Mouse (Mus musculus) heart, adult 9 months (tissue): ENCODE data around the gene Kcnip1.

Experiments
- DNase-seq, 2 experiments: peaks; one replicate each; pipeline ENCODE4 v3.0.0; 2022; ENCODE audit warnings: low spot score in 2 of 2

Kcnip1 gene

DNA sequence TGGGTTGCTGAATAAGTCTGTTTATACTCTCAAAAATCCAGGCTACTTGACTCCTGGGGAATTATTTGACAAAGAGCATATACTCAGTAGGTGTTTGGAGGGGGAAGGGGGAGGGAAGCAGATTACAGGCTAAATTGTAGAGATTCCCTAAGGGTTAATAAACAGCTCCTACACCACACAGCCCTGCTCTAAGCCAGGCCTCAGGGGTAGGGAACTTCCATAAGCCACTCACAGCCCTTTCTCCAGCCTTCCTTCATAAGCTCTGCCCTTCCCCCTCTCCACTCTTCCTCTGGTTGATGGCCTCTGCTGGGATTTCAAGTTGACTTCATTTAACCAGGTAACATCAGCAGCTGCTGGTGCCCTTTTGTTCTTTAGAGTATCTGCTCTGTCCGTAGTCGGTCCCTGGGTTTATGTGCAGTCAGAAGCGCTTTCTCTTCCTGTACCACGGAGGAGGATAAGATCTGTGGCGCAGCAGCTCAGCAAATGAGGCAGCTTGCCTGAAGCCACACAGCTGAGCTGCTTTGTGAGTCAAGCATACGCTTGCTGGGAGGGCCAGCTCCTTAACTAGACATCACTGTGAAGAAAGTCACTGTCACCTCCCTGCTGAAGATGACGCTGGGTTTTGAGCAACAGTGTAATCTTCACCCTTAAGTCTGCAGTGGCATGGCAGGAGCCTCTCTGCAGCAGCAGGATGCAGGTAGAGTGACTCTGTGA lies 54.2 kb downstream of the Kcnip1 start:
- DNase-seq, result no peak

GRCm38 (mm10) chr11:33937641-33938040 lies 55.3 kb downstream of the Kcnip1 start:
- no peak for DNase-seq

DNA sequence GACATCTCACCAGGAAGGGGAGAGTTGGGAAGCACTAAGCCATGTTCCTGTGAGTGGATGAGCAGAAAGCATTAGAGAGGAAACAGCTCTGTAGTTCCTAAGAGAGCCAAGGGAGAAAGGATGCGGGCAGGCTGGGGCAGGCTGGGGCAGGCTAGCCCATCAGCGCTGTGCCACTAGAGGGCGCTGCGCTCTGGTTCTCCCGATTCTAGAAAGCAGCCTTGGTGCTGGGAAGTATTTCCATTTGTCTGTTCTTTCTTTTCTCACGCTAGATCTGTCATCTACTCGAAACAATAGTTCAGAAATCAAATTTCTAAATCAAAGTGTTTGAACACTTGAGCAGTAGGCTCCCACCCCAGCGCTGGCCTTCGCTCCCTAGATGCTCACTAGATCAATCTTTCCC lies 58.7 kb downstream of the Kcnip1 start:
- no peak for DNase-seq

- DNase-seq, result no peak
Observed at GRCm38 (mm10) chr11:33932386-33933111, 60.4 kb downstream of the Kcnip1 start.

- DNase-seq, result no peak
Observed at GRCm38 (mm10) chr11:33931836-33932385, 61.0 kb downstream of the Kcnip1 start.

GRCm38 (mm10) chr11:33929412-33929811 lies 63.5 kb downstream of the Kcnip1 start:
- no peak for DNase-seq

DNA sequence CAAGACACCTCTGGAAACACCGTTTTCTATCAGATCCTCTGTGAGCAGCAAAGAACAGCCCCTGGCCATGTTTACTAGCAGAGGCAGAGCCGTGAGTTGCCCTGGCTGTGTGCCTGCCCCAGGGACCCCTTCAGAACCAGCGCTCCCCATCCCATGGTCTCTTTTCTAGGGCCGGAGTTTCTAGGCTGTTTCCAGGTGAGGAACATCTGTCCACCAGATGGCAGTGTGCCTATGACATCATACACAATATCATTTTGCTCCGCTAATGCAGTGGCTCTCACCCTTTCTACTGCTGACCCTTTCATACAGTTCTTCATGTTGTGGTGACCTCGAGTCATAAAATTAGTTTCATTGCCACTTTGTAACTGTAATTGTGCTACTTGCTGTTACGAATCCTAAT lies 64.3 kb downstream of the Kcnip1 start:
- no peak for DNase-seq

DNA sequence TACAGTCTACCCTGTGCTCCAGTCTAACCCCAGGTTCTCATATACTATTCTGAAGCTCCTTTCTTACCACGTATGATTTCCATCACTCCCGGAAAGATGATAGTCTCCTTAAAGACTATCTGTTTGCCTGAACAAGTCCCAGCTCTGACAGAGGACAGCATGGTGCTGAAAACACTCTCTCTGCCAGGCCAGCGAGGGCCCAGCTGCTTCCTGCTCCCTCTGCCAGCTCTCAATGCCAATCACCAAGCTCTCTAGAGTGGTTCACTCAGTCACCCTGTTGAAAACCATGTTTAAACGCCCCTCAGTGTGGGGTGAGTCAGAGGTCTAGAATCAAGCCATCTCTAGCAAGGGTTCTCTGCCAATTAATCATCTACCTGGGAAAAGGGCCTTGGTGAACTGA lies 65.1 kb downstream of the Kcnip1 start:
- no peak for DNase-seq

- no peak for DNase-seq
Observed at GRCm38 (mm10) chr11:33927321-33927720, 65.6 kb downstream of the Kcnip1 start.

DNA sequence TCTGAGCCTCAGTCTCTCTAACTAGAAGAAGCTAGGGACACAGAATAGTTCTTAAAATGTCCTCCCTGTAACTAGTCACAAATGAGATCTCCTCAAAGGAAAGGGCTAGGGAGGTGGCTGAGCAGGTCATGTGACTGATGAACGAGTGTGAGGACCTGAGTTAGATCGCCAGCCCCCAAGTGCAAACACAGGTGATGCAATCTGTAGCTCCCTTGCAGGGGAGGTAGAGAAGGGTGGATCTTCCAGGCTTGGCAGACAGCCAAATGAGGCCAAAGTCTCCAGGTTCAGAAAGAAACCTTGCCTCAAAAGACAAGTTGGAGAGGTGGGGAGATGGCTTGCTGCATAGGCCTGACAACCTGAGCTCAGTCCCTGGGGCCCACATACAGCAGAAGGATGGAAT lies 66.4 kb downstream of the Kcnip1 start:
- no peak for DNase-seq

- DNase-seq, result no peak
Observed at GRCm38 (mm10) chr11:33925778-33926177, 67.2 kb downstream of the Kcnip1 start.

DNA sequence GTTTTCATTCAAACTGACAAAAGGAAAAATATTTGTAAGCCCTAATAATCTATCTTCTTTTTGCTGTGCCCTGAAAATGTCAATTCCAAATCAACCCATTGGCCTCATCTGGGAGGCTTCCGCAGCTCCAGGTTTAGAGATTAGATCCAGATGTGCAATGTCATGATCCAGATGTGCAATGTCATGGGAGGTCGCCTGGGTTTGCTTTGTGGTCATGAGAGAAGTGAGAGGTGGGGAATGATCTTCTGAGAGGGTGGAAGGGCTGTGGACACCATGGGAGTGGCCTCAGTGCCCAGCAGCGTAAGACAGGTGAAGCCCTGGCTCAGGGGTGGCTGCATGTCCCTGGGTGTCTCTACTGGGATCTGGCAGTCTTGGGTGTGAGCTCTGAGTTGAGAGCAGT lies 69.9 kb downstream of the Kcnip1 start:
- DNase-seq, result no peak

- DNase-seq, result no peak
Observed at GRCm38 (mm10) chr11:33921451-33921850, 71.5 kb downstream of the Kcnip1 start.

GRCm38 (mm10) chr11:33919826-33920225 lies 73.1 kb downstream of the Kcnip1 start:
- no peak for DNase-seq

GRCm38 (mm10) chr11:33918424-33918823 lies 74.5 kb downstream of the Kcnip1 start:
- no peak for DNase-seq

GRCm38 (mm10) chr11:33917574-33917973 lies 75.4 kb downstream of the Kcnip1 start:
- peak in 1 of 2 experiments; percentile 26 for DNase-seq

DNA sequence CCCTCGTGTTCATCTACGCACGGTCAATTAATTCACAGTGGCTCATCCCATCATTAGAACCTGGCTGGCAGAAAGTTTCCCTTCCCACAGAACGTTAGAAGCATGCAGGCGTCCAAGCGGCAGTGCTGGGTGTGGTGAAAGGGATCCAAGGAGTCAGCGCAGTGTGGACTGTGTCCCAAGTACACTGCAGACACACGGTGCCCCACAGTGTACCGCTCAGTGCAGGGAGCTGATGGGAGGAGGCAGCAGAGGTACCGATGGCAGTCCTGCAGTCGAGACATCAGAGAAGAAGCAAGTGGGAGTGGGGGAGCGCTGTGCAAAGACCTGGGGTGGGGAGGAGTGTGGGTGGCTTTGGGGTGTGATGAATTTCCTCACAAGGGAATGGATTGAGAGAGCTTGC lies 78.7 kb downstream of the Kcnip1 start:
- DNase-seq, result no peak

GRCm38 (mm10) chr11:33913061-33913460 lies 79.9 kb downstream of the Kcnip1 start:
- DNase-seq, result no peak

GRCm38 (mm10) chr11:33912151-33912571 lies 80.8 kb downstream of the Kcnip1 start:
- DNase-seq, result no peak

- DNase-seq, result no peak
Observed at GRCm38 (mm10) chr11:33910982-33911381, 82.0 kb downstream of the Kcnip1 start.

GRCm38 (mm10) chr11:33908360-33909175 lies 84.4 kb downstream of the Kcnip1 start:
- no peak for DNase-seq

DNA sequence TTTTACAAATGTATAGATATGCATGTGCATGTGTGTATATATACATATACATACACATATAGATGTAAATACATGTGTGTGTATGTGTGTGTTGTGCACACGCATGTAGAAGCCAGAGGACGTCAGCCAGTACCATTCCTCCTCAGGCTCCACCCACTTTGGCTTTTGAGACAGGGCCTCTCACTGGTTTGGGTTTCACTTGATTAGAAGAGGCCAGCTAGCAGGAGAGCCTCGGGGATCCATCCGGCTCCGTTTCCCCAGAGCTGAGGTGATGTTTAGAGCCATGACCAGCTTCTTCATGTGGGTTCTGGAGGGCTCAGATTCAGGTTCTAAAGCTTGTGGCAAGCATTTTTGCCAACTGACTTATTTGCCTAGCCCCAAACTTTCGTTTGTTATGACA lies 89.5 kb downstream of the Kcnip1 start:
- DNase-seq, result no peak
